Mouse (Mus musculus) heart, embryonic 14.5 days (tissue): ENCODE data around the gene Stxbp6. TPM values are rescaled to one million over a fixed set of nuclear protein-coding genes. Genes with fewer than 3 reads are reported as not detected.

Experiments used
- ATAC-seq: fragments of 200-750 bp; cut with Nextera tagmentation; 2 replicates; pipeline ENCODE4 v1.8.0; 2017; ENCODE audit warnings: low read depth, moderate TSS enrichment; ENCODE audit not compliant: insufficient number of reproducible peaks, insufficient read depth, low FRiP score
- H3K27ac ChIP-seq, 2 experiments: fragments of 200-500 bp in 1 of 2; fragments of 300-500 bp in 1 of 2; sonication (generic) in 1 of 2; replicated peaks in 1 of 2; 2 replicates each; pipeline ENCODE4 v1.5.1; 2012 to 2014; ENCODE audit warnings: low read depth in 2 of 2, low read length in 2 of 2, control low read depth in 1 of 2, mild to moderate bottlenecking in 1 of 2, mixed read lengths in 1 of 2; ENCODE audit not compliant: control insufficient read depth in 1 of 2, insufficient read depth in 1 of 2
- H3K27me3 ChIP-seq: fragments of 300-500 bp; sonication (generic); 2 replicates; pipeline ENCODE4 v1.6.1; 2014; ENCODE audit warnings: mild to moderate bottlenecking, low read length, control low read depth; ENCODE audit not compliant: control insufficient read depth, insufficient read depth
- H3K36me3 ChIP-seq: fragments of 300-500 bp; sonication (generic); 2 replicates; pipeline ENCODE4 v1.6.1; 2014; ENCODE audit warnings: mild to moderate bottlenecking, control low read depth, low read length, mixed read lengths; ENCODE audit not compliant: control insufficient read depth, insufficient read depth
- H3K4me1 ChIP-seq, 2 experiments: fragments of 200-500 bp in 1 of 2; fragments of 300-500 bp in 1 of 2; sonication (generic) in 1 of 2; 2 replicates each; pipeline ENCODE4 v1.6.1; 2012 to 2014; ENCODE audit warnings: low read length in 2 of 2, control low read depth in 1 of 2, mixed read lengths in 1 of 2; ENCODE audit not compliant: control insufficient read depth in 2 of 2, insufficient read depth in 2 of 2
- H3K4me2 ChIP-seq: fragments of 300-500 bp; sonication (generic); 2 replicates; pipeline ENCODE4 v1.6.1; 2014; ENCODE audit warnings: mild to moderate bottlenecking, low read length
- H3K4me3 ChIP-seq, 2 experiments: fragments of 200-500 bp in 1 of 2; fragments of 300-500 bp in 1 of 2; sonication (generic) in 1 of 2; 2 replicates each; pipeline ENCODE4 v1.5.1; 2012 to 2014; ENCODE audit warnings: low read length in 2 of 2, mild to moderate bottlenecking in 2 of 2, control low read depth in 1 of 2, low read depth in 1 of 2, moderate library complexity in 1 of 2; ENCODE audit not compliant: control insufficient read depth in 1 of 2, insufficient read depth in 1 of 2
- H3K9ac ChIP-seq: fragments of 300-500 bp; sonication (generic); 2 replicates; pipeline ENCODE4 v1.6.1; 2014; ENCODE audit warnings: mild to moderate bottlenecking, low read length
- H3K9me3 ChIP-seq: fragments of 300-500 bp; sonication (generic); 2 replicates; pipeline ENCODE4 v1.6.1; 2016; ENCODE audit warnings: low read length, control low read depth; ENCODE audit not compliant: control insufficient read depth
- WGBS: fragments of 180-500 bp; shearing (Covaris S2); extraction: QIAGEN DNeasy Blood & Tissue Kit; methylation state at CpG from one replicate; pipeline ENCODE4 v1.1.7; 2014; 5-methylcytosine and 5-hydroxymethylcytosine counted together
- polyA plus RNA-seq: library from polyadenylated mRNA; unstranded; fragments of >200 nt; fragmentation: Nextera tagmentation; extraction: Ambion mirVana; gene quantifications from 2 replicates; pipeline ENCODE4 v1.2.1, GENCODE M21; 2014

Stxbp6 gene
- polyA plus RNA-seq, 1 experiment from 2014 or later = 15.5 TPM

DNA sequence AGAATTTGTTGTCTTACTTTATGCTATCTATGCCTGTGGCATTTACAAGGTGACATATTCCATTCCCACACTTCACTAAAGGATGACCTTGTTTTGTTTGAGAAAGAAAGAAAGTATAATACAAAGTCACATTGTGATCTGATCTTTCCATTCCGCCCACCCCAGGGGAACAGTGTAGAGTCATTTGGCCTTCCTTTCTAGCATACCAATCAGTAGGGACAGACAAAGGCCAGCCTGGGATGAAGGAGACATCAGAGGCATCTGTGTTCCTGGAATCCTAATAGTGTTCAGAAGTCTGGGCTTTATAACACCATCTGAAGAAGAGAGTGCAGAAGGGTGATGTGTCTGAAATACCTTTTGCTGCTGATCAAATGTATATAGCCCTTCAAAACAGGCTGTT, 178.0 kb downstream of the Stxbp6 start:
- ATAC-seq = no peak
- Histone ChIP-seq H3K4me1 (peaks cover 0 to 6% of the 10 kb centered on the region in 2 experiments; a peak in 1 of 4 replicates), H3K4me3 (no peak overlapping the region), H3K27me3 (no peaks in the 10 kb centered on the region), H3K27ac (no peak overlapping the region), H3K4me2 (no peak overlapping the region), H3K9ac (no peak overlapping the region), H3K36me3 (no peaks in the 10 kb centered on the region), H3K9me3 (no peaks in the 10 kb centered on the region)
- WGBS = 63% methylated on average over 1 of the region's 1 CpGs

DNA sequence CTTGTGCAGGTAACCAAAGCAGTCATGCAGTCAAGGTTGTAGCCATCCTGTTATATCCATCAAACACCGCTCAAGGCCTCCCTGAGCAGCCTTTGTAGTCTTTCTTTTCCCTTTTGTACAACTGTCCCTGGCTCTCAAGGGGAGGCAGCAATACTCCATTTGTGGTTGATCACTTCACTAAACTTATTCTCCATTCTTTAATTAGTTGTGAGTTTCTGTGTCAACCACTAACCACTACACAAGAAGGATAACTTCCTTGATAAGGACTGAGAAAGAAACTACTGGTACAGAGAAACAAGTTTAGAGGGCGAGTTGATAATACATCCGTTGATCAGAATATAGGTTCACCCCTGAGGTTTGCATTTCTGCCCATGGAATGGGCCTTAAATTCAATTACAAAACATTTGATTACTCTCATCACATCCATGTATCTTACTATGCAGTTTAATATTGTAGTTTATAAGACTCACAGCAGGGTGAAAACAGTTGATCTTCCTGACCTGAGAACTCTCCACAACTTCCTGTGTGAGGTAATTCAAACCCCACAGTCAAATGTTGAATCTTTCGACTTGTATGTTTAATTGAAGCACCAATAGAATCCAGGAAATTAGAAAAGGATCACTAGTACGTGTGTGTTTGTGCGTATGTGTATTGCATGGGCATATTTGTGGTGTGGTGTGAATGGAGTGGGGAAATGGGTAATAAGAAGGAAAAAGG, 184.7 kb downstream of the Stxbp6 start:
- H3K9ac ChIP-seq = no peak overlapping the region
- 85% methylated on average over 6 of the region's 6 CpGs for WGBS
- no peak overlapping the region for H3K4me2 ChIP-seq
- H3K36me3 ChIP-seq = no peaks in the 10 kb centered on the region
- no peaks in the 10 kb centered on the region for H3K9me3 ChIP-seq
- H3K4me3 ChIP-seq = no peak overlapping the region
- ATAC-seq = no peak
- no peaks in the 10 kb centered on the region for H3K27me3 ChIP-seq
- no peak overlapping the region for H3K27ac ChIP-seq
- H3K4me1 ChIP-seq = 0 out of 4 replicates have a peak, but pooled peaks cover 0 to 6% of the 10 kb centered on the region in 2 experiments

DNA sequence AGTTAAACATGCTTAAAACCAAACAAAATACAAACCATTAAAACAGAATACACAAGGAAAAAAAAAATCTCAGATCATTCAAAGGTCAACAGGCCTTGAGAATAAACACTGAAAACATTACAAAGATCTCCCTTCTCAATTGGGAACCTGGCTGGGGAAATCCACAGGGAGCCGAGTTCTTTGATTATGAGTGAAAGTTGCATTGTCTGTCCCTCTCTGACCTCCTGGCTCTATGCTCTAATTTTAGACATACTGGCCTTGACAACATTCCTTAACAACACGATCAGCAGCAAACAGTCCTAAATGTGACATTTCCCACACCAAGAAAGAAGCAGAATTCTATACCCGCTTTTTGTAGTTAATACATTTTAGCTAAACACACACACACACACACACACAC, 187.7 kb downstream of the Stxbp6 start:
- 17% methylated on average over 3 of the region's 3 CpGs for WGBS
- no peak overlapping the region for H3K27ac ChIP-seq

DNA sequence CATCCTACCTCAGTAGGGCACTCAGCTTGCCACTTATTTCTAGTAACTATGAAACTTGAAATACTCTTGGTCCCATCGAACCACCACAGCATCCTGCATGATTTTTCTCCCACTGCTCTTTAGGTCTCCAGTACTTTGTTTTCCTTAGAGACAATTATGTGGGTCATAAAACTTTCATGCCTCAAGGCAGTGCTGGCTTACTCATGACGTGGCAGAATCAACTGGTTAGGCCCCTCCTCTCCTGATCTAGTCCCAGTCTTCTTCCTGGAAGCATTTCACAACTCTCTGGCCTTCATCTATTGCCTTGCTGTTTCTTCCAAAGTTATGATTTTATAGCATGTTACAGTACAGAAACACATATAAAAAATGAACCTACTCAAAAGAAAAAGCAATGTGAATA, 201.8 kb downstream of the Stxbp6 start:
- WGBS = 77% methylated on average over 2 of the region's 2 CpGs
- H3K9me3 ChIP-seq = no peaks in the 10 kb centered on the region
- H3K4me3 ChIP-seq = no peak overlapping the region
- no peak overlapping the region for H3K27ac ChIP-seq
- no peaks in the 10 kb centered on the region for H3K36me3 ChIP-seq
- no peak overlapping the region for H3K9ac ChIP-seq
- H3K4me1 ChIP-seq = no peaks in the 10 kb centered on the region
- ATAC-seq = no peak
- H3K4me2 ChIP-seq = no peak overlapping the region
- H3K27me3 ChIP-seq = no peaks in the 10 kb centered on the region

More for the DNA sequence above, 187.7 kb downstream of the Stxbp6 start:
- no peaks in the 10 kb centered on the region for H3K36me3 ChIP-seq
- ATAC-seq = no peak
- no peaks in the 10 kb centered on the region for H3K27me3 ChIP-seq
- 0 out of 4 replicates have a peak, but pooled peaks cover 0 to 6% of the 10 kb centered on the region in 2 experiments for H3K4me1 ChIP-seq
- H3K4me2 ChIP-seq = no peak overlapping the region
- H3K4me3 ChIP-seq = no peak overlapping the region
- H3K9me3 ChIP-seq = no peaks in the 10 kb centered on the region
- H3K9ac ChIP-seq = no peak overlapping the region

DNA sequence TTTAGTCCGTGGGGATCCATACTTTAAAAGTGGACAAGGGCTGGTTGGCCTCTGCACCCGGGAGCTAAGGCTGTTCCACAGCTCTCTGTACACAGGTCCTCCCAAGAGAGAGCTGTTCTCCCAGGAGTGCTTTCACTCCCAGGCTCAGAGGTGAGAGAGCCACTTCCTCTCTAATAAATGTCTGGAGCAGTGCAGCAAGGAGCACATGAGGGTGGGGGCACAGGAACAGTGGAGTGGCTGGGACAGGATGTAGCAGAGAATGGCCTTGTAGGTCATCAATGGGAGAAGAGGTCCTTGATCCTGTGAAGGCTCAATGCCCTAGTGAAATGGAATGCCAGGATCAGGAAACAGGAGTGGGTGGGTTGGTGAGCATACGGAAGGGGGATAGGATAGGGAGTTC, 209.1 kb downstream of the Stxbp6 start:
- Histone ChIP-seq H3K4me2 (no peak overlapping the region), H3K27me3 (no peaks in the 10 kb centered on the region), H3K9me3 (no peaks in the 10 kb centered on the region), H3K9ac (no peak overlapping the region), H3K36me3 (no peaks in the 10 kb centered on the region), H3K4me3 (no peak overlapping the region), H3K4me1 (no peaks in the 10 kb centered on the region), H3K27ac (no peak overlapping the region)
- no peak for ATAC-seq
- WGBS = 69% methylated on average over 3 of the region's 3 CpGs

DNA sequence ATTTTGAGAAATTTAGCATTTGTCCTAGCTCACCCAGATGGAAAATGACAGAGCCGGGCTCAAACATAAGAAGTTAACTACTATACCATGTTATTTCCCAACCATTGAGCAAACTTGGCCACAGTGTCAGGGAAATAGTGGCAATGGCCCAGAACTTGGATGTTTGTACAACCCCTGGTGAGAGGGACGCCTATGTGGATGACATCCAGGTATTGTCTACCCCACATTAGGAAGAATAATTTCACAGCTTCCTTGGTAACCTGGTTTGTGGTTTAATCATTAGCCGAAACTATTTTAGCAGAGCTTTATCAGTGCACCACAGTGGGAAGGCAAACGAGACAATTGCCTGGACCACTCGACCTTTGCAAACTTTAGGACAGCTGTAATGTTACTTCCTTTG, 215.1 kb downstream of the Stxbp6 start:
- H3K4me3 ChIP-seq = no peak overlapping the region
- WGBS = 59% methylated on average over 5 of the region's 5 CpGs
- H3K4me2 ChIP-seq = no peak overlapping the region
- H3K4me1 ChIP-seq = peaks cover 5 to 9% of the 10 kb centered on the region in 2 experiments; a peak in 3 of 4 replicates
- no peak overlapping the region for H3K27ac ChIP-seq
- no peak for ATAC-seq
- no peaks in the 10 kb centered on the region for H3K36me3 ChIP-seq
- no peak overlapping the region for H3K9ac ChIP-seq
- no peaks in the 10 kb centered on the region for H3K27me3 ChIP-seq
- no peaks in the 10 kb centered on the region for H3K9me3 ChIP-seq

DNA sequence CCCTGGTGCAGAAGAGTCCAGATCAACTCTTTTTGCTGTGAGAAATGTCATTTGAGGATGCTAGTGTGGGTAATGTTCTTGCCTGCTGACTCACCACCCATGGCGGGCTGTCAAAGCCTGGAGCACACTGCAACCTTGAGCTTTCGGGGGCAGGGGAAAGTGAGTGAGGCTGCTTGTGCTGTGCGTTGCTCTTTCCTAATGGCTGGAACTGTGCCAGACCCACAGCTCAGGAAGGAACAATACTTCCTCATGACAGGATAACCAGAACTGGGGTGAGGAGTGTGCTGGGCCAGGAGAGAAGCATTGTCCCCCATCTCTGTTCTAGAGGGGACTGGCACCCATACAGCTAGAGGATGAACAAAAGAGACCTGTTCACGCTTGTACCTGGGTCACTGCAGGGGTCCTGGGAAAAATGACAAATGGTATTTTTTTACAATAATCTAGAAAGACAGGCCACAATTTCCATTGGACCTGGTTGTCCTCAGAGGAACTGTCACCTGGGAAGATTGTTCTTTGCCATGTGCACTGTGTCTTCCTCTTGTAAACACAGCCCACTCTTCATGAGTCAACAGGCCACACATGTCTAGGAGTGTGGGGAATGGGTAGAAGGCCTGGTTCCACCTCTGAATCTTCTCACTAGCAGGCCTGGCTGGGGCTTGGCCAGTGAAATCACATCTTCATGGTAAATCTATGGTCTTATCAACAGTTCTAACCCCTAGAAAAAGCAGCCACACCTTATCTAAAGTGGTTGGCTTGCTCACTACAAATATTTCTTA, 216.2 kb downstream of the Stxbp6 start:
- no peak overlapping the region for H3K4me2 ChIP-seq
- H3K4me3 ChIP-seq = no peak overlapping the region
- no peak overlapping the region for H3K27ac ChIP-seq
- ATAC-seq = 0 out of 2 replicates have a peak, but pooled peaks have one; percentile 50
- H3K27me3 ChIP-seq = no peaks in the 10 kb centered on the region
- no peaks in the 10 kb centered on the region for H3K36me3 ChIP-seq
- no peak overlapping the region for H3K9ac ChIP-seq
- H3K9me3 ChIP-seq = no peaks in the 10 kb centered on the region
- WGBS = 21% methylated on average over 4 of the region's 4 CpGs
- peaks cover 5 to 9% of the 10 kb centered on the region in 2 experiments; a peak in 3 of 4 replicates for H3K4me1 ChIP-seq
